Mouse (Mus musculus): Measurements from ENCODE around the gene Smarcb1. TPM values are rescaled to one million over a fixed set of nuclear protein-coding genes. Genes with fewer than 3 reads are reported as not detected.

The Smarcb1 gene
- 116 and 120 TPM in 2 replicates for polyA plus RNA-seq (2012; rRNA removed)
- 177 and 193 TPM in 2 replicates for polyA plus RNA-seq (2014; fragmentation: Nextera tagmentation; extraction: Ambion mirVana)

GRCm38 (mm10) chr10:75921026-75921725 is at the start of gene Smarcb1:
Smarcb1 (minus strand) TSS chr10:75921617.
- DNase-seq (ENCODE audit: low spot score) (peak; percentile 95), ATAC-seq (ENCODE audit: low FRiP score, low read depth) (peak; percentile 91)
- Histone ChIP-seq H3K36me3 (ENCODE audit: control insufficient read depth, insufficient read depth, low read length) (peaks cover 55% of the 10 kb centered on the region), H3K4me2 (replicated peaks; ENCODE audit: low read depth, low read length, severe bottlenecking) (peak within 1 kb of the TSS; percentile 70), H3K27ac (replicated peaks; ENCODE audit: low read depth, low read length) (peak within 1 kb of the TSS; percentile 92), H3K9ac (ENCODE audit: low read depth, low read length, severe bottlenecking) (peak within 1 kb of the TSS; percentile 94), H3K4me3 (replicated peaks; ENCODE audit: low read length) (peak within 1 kb of the TSS; percentile 80), H3K27me3 (ENCODE audit: control insufficient read depth, insufficient read depth, low read length) (no peaks in the 10 kb centered on the region), H3K4me1 (ENCODE audit: control insufficient read depth, insufficient read depth, low read length) (peaks cover 24% of the 10 kb centered on the region), H3K9me3 (ENCODE audit: control insufficient read depth, low read length) (no peaks in the 10 kb centered on the region)
- under 1% methylated on average over 66 of the region's 76 CpGs for WGBS
- 0 out of 2 replicates have a peak, but pooled peaks have one; percentile 74 for TF ChIP-seq POLR2A (IDR thresholded peaks at IDR 0.05; ENCODE audit: borderline replicate concordance, extremely low read depth, insufficient read depth, insufficient read length)

GRCm38 (mm10) chr10:75954381-75954811 is 33.0 kb upstream of the Smarcb1 start, which contains the start of gene Gm5134:
Gm5134 (plus strand) TSS chr10:75954514.
- 22% methylated on average over 20 of the region's 20 CpGs for WGBS
- Histone ChIP-seq H3K4me2 (replicated peaks; ENCODE audit: low read depth, low read length, severe bottlenecking) (peak within 1 kb of the TSS; percentile 32), H3K9ac (ENCODE audit: low read depth, low read length, severe bottlenecking) (no peak within 1 kb of the TSS), H3K27ac (replicated peaks; ENCODE audit: low read depth, low read length) (no peak within 1 kb of the TSS), H3K36me3 (ENCODE audit: control insufficient read depth, insufficient read depth, low read length) (no peaks in the 10 kb centered on the region), H3K27me3 (ENCODE audit: control insufficient read depth, insufficient read depth, low read length) (no peaks in the 10 kb centered on the region; the same call in 1 of the 2 replicates), H3K4me1 (ENCODE audit: control insufficient read depth, insufficient read depth, low read length) (0 out of 2 replicates have a peak, but pooled peaks cover 3% of the 10 kb centered on the region), H3K9me3 (ENCODE audit: control insufficient read depth, low read length) (no peaks in the 10 kb centered on the region), H3K4me3 (replicated peaks; ENCODE audit: low read length) (peak within 1 kb of the TSS; percentile 11; the same call in 1 of the 2 replicates)
- no peak for TF ChIP-seq POLR2A (IDR thresholded peaks at IDR 0.05; ENCODE audit: borderline replicate concordance, extremely low read depth, insufficient read depth, insufficient read length)
- DNase-seq (ENCODE audit: low spot score), result no peak
- no peak for ATAC-seq (ENCODE audit: low FRiP score, low read depth)

- Histone ChIP-seq H3K4me1 (ENCODE audit: control insufficient read depth, insufficient read depth, low read length) (0 out of 2 replicates have a peak, but pooled peaks cover 3% of the 10 kb centered on the region), H3K4me3 (replicated peaks; ENCODE audit: low read length) (peak overlapping the region; percentile 34), H3K27ac (replicated peaks; ENCODE audit: low read depth, low read length) (no peak overlapping the region), H3K4me2 (replicated peaks; ENCODE audit: low read depth, low read length, severe bottlenecking) (peak overlapping the region; percentile 75), H3K27me3 (ENCODE audit: control insufficient read depth, insufficient read depth, low read length) (no peaks in the 10 kb centered on the region; the same call in 1 of the 2 replicates), H3K9ac (ENCODE audit: low read depth, low read length, severe bottlenecking) (peak overlapping the region; percentile 57), H3K9me3 (ENCODE audit: control insufficient read depth, low read length) (no peaks in the 10 kb centered on the region), H3K36me3 (ENCODE audit: control insufficient read depth, insufficient read depth, low read length) (no peaks in the 10 kb centered on the region)
- 3% methylated on average over 13 of the region's 13 CpGs for WGBS
- DNase-seq (ENCODE audit: low spot score), result peak; percentile 73
- ATAC-seq (ENCODE audit: low FRiP score, low read depth), result peak; percentile 17
- TF ChIP-seq POLR2A (IDR thresholded peaks at IDR 0.05; ENCODE audit: borderline replicate concordance, extremely low read depth, insufficient read depth, insufficient read length), result no peak
Observed at GRCm38 (mm10) chr10:75951424-75952050, 30.1 kb upstream of the Smarcb1 start.

GRCm38 (mm10) chr10:75950791-75951210 is 29.4 kb upstream of the Smarcb1 start:
- TF ChIP-seq POLR2A (IDR thresholded peaks at IDR 0.05; ENCODE audit: borderline replicate concordance, extremely low read depth, insufficient read depth, insufficient read length), result no peak
- WGBS, result 2% methylated on average over 23 of the region's 23 CpGs
- Histone ChIP-seq H3K36me3 (ENCODE audit: control insufficient read depth, insufficient read depth, low read length) (no peaks in the 10 kb centered on the region), H3K4me1 (ENCODE audit: control insufficient read depth, insufficient read depth, low read length) (0 out of 2 replicates have a peak, but pooled peaks cover 3% of the 10 kb centered on the region), H3K4me2 (replicated peaks; ENCODE audit: low read depth, low read length, severe bottlenecking) (peak overlapping the region; percentile 75), H3K4me3 (replicated peaks; ENCODE audit: low read length) (peak overlapping the region; percentile 34), H3K27ac (replicated peaks; ENCODE audit: low read depth, low read length) (no peak overlapping the region), H3K27me3 (ENCODE audit: control insufficient read depth, insufficient read depth, low read length) (no peaks in the 10 kb centered on the region; the same call in 1 of the 2 replicates), H3K9ac (ENCODE audit: low read depth, low read length, severe bottlenecking) (peak overlapping the region; percentile 57), H3K9me3 (ENCODE audit: control insufficient read depth, low read length) (no peaks in the 10 kb centered on the region)
- ATAC-seq (ENCODE audit: low FRiP score, low read depth) (peak; percentile 35; the same call in 1 of the 2 replicates), DNase-seq (ENCODE audit: low spot score) (no peak)
